Mouse (Mus musculus): ENCODE data around the gene Gm20388. TPM values are rescaled to one million over a fixed set of nuclear protein-coding genes. Genes with fewer than 3 reads are reported as not detected.
A peak's percentile ranks its signal among the peaks of the same experiment; 100 is the strongest.

Gm20388 gene
- total and polyA plus RNA-seq, 2 experiments from 2014 or later = 17.3 TPM; not detected in 1

GRCm38 (mm10) chr8:120595963-120596362 lies 685.3 kb downstream of the Gm20388 start:
- Histone ChIP-seq H3K27me3 (ENCODE audit: control insufficient read depth, insufficient read depth, low read length) (no peaks in the 10 kb centered on the region), H3K27ac (ENCODE audit: low read depth) (no peak overlapping the region), H3K36me3 (replicated peaks; ENCODE audit: control insufficient read depth, insufficient read depth, low read length) (no peaks in the 10 kb centered on the region), H3K4me2 (ENCODE audit: low read depth, low read length) (no peak overlapping the region), H3K9me3 (replicated peaks; ENCODE audit: control insufficient read depth, low read length) (no peaks in the 10 kb centered on the region), H3K4me3 (ENCODE audit: low read depth, low read length) (no peak overlapping the region), H3K9ac (replicated peaks; ENCODE audit: low read depth, low read length) (no peak overlapping the region), H3K4me1 (ENCODE audit: control insufficient read depth, insufficient read depth) (no peaks in the 10 kb centered on the region)
- WGBS = 14% methylated on average over 5 of the region's 5 CpGs
- ATAC-seq (ENCODE audit: insufficient read depth, low read depth) (no peak), DNase-seq (ENCODE audit: low spot score) (no peak)
- TF ChIP-seq EP300 (IDR thresholded peaks at IDR 0.05; ENCODE audit: low read depth) (no peak), CTCF (IDR thresholded peaks at IDR 0.05; ENCODE audit: low read depth) (peak; percentile 85)

GRCm38 (mm10) chr8:120598579-120598978 lies 687.9 kb downstream of the Gm20388 start:
- Histone ChIP-seq H3K9ac (replicated peaks; ENCODE audit: low read depth, low read length) (no peak overlapping the region), H3K4me1 (ENCODE audit: control insufficient read depth, insufficient read depth) (no peaks in the 10 kb centered on the region), H3K27ac (ENCODE audit: low read depth) (no peak overlapping the region), H3K4me2 (ENCODE audit: low read depth, low read length) (peak overlapping the region; percentile 24; the same call in 1 of the 2 replicates), H3K36me3 (replicated peaks; ENCODE audit: control insufficient read depth, insufficient read depth, low read length) (no peaks in the 10 kb centered on the region), H3K4me3 (ENCODE audit: low read depth, low read length) (no peak overlapping the region), H3K27me3 (ENCODE audit: control insufficient read depth, insufficient read depth, low read length) (no peaks in the 10 kb centered on the region), H3K9me3 (replicated peaks; ENCODE audit: control insufficient read depth, low read length) (no peaks in the 10 kb centered on the region)
- WGBS = 40% methylated on average over 24 of the region's 24 CpGs
- no peak for DNase-seq (ENCODE audit: low spot score)
- TF ChIP-seq EP300 (IDR thresholded peaks at IDR 0.05; ENCODE audit: low read depth) (no peak), CTCF (IDR thresholded peaks at IDR 0.05; ENCODE audit: low read depth) (no peak)
- ATAC-seq (ENCODE audit: insufficient read depth, low read depth) = no peak; the same call in 1 of the 2 replicates

- ATAC-seq (ENCODE audit: insufficient read depth, low read depth) = no peak; the same call in 1 of the 2 replicates
Observed at GRCm38 (mm10) chr8:120599504-120599903, 688.9 kb downstream of the Gm20388 start.

DNA sequence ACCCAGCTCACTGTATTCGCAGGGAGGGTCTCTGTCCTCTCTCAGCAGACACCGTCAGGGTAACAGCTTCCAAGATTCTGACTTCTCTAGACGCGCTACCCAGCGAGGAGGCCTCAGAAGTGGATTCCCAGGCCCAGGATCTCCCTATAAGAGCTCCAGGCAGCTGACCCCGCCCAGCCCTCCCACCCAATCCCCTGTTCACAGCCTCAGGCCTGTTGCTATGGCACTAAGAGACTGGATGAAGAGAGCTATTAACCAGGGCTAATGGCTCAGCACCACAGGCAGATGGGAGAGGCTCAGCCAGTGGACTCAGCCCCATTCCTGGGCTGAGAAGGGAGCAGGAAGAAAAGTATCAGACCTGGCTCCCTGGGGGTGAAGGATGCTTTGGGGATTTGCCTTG lies 692.0 kb downstream of the Gm20388 start:
- no peak for ATAC-seq (ENCODE audit: insufficient read depth, low read depth)
- Histone ChIP-seq H3K4me2 (ENCODE audit: low read depth, low read length) (no peak overlapping the region), H3K27ac (ENCODE audit: low read depth) (no peak overlapping the region), H3K4me3 (ENCODE audit: low read depth, low read length) (no peak overlapping the region), H3K36me3 (replicated peaks; ENCODE audit: control insufficient read depth, insufficient read depth, low read length) (no peaks in the 10 kb centered on the region), H3K4me1 (ENCODE audit: control insufficient read depth, insufficient read depth) (no peaks in the 10 kb centered on the region), H3K27me3 (ENCODE audit: control insufficient read depth, insufficient read depth, low read length) (no peaks in the 10 kb centered on the region), H3K9ac (replicated peaks; ENCODE audit: low read depth, low read length) (no peak overlapping the region), H3K9me3 (replicated peaks; ENCODE audit: control insufficient read depth, low read length) (no peaks in the 10 kb centered on the region)
- no peak for DNase-seq (ENCODE audit: low spot score)
- no peak for TF ChIP-seq CTCF (IDR thresholded peaks at IDR 0.05; ENCODE audit: low read depth)
- TF ChIP-seq EP300 (IDR thresholded peaks at IDR 0.05; ENCODE audit: low read depth) = no peak
- WGBS = 45% methylated on average over 6 of the region's 6 CpGs

More at GRCm38 (mm10) chr8:120599504-120599903, 688.9 kb downstream of the Gm20388 start:
- peak; percentile 49 for DNase-seq (ENCODE audit: low spot score)
- TF ChIP-seq CTCF (IDR thresholded peaks at IDR 0.05; ENCODE audit: low read depth) (peak; percentile 73), EP300 (IDR thresholded peaks at IDR 0.05; ENCODE audit: low read depth) (no peak)
- no peak overlapping the region for H3K27ac ChIP-seq (ENCODE audit: low read depth)
- no peaks in the 10 kb centered on the region for H3K9me3 ChIP-seq (replicated peaks; ENCODE audit: control insufficient read depth, low read length)
- H3K9ac ChIP-seq (replicated peaks; ENCODE audit: low read depth, low read length) = no peak overlapping the region
- H3K27me3 ChIP-seq (ENCODE audit: control insufficient read depth, insufficient read depth, low read length) = no peaks in the 10 kb centered on the region
- no peak overlapping the region for H3K4me2 ChIP-seq (ENCODE audit: low read depth, low read length)
- H3K4me3 ChIP-seq (ENCODE audit: low read depth, low read length) = no peak overlapping the region
- no peaks in the 10 kb centered on the region for H3K36me3 ChIP-seq (replicated peaks; ENCODE audit: control insufficient read depth, insufficient read depth, low read length)
- H3K4me1 ChIP-seq (ENCODE audit: control insufficient read depth, insufficient read depth) = no peaks in the 10 kb centered on the region
- 44% methylated on average over 7 of the region's 7 CpGs for WGBS

DNA sequence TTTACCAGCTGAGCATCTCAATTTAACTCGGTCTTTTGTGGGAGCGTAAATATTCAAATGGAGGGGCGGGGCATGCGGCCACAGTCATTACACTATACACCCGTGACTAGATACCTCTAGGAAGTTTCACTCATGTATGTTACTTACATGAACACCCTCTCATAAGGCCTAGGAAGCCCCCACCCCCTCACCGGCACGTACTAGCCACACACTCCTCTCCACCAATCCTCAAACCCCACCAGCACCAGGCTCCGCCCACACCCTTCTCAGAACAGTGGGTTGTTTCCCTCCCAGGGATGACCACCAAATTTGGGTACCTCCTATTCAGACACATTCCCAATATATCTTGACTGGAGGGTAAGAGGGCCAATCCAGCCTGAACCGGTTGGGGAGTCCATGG lies 696.8 kb downstream of the Gm20388 start:
- ATAC-seq (ENCODE audit: insufficient read depth, low read depth) (0 out of 2 replicates have a peak, but pooled peaks have one; percentile 28), DNase-seq (ENCODE audit: low spot score) (no peak)
- Histone ChIP-seq H3K4me3 (ENCODE audit: low read depth, low read length) (no peak overlapping the region), H3K27me3 (ENCODE audit: control insufficient read depth, insufficient read depth, low read length) (no peaks in the 10 kb centered on the region), H3K36me3 (replicated peaks; ENCODE audit: control insufficient read depth, insufficient read depth, low read length) (no peaks in the 10 kb centered on the region), H3K4me2 (ENCODE audit: low read depth, low read length) (no peak overlapping the region), H3K4me1 (ENCODE audit: control insufficient read depth, insufficient read depth) (no peaks in the 10 kb centered on the region), H3K9me3 (replicated peaks; ENCODE audit: control insufficient read depth, low read length) (no peaks in the 10 kb centered on the region), H3K27ac (ENCODE audit: low read depth) (no peak overlapping the region), H3K9ac (replicated peaks; ENCODE audit: low read depth, low read length) (no peak overlapping the region)
- WGBS = 76% methylated on average over 9 of the region's 9 CpGs
- TF ChIP-seq EP300 (IDR thresholded peaks at IDR 0.05; ENCODE audit: low read depth) (no peak), CTCF (IDR thresholded peaks at IDR 0.05; ENCODE audit: low read depth) (no peak)

GRCm38 (mm10) chr8:120607885-120608284 lies 697.2 kb downstream of the Gm20388 start:
- TF ChIP-seq EP300 (IDR thresholded peaks at IDR 0.05; ENCODE audit: low read depth) (no peak), CTCF (IDR thresholded peaks at IDR 0.05; ENCODE audit: low read depth) (peak; percentile 92)
- 11% methylated on average over 7 of the region's 7 CpGs for WGBS

More at GRCm38 (mm10) chr8:120607885-120608284, 697.2 kb downstream of the Gm20388 start:
- no peak overlapping the region for H3K9ac ChIP-seq (replicated peaks; ENCODE audit: low read depth, low read length)
- H3K4me3 ChIP-seq (ENCODE audit: low read depth, low read length) = no peak overlapping the region
- H3K9me3 ChIP-seq (replicated peaks; ENCODE audit: control insufficient read depth, low read length) = no peaks in the 10 kb centered on the region
- no peaks in the 10 kb centered on the region for H3K27me3 ChIP-seq (ENCODE audit: control insufficient read depth, insufficient read depth, low read length)
- DNase-seq (ENCODE audit: low spot score) = peak; percentile 60
- no peak overlapping the region for H3K27ac ChIP-seq (ENCODE audit: low read depth)
- no peaks in the 10 kb centered on the region for H3K4me1 ChIP-seq (ENCODE audit: control insufficient read depth, insufficient read depth)
- no peaks in the 10 kb centered on the region for H3K36me3 ChIP-seq (replicated peaks; ENCODE audit: control insufficient read depth, insufficient read depth, low read length)
- no peak overlapping the region for H3K4me2 ChIP-seq (ENCODE audit: low read depth, low read length)
- ATAC-seq (ENCODE audit: insufficient read depth, low read depth) = peak; percentile 57; the same call in 1 of the 2 replicates
